Mouse (Mus musculus) kidney, postnatal 0 days (tissue): ENCODE measurements at regions not wholly inside any gene's neighbourhood (a gene's known extent, or its start where the extent isn't known, plus 50 kb on each side); places are given as distances from the start of the nearest gene placed in this dataset.

ENCODE experiments used
- ATAC-seq: fragments of 200-750 bp; cut with Nextera tagmentation; replicated peaks from 2 replicates; pipeline ENCODE4 v1.8.0; 2017; ENCODE audit warnings: low read depth, moderate number of reproducible peaks, moderate TSS enrichment, moderate library complexity; ENCODE audit not compliant: low FRiP score
- DNase-seq: peaks from one replicate; pipeline ENCODE4 v3.0.0-alpha.2; 2016; ENCODE audit warnings: low spot score
- H3K27ac ChIP-seq: fragments of 300-500 bp; sonication (generic); 2 replicates; pipeline ENCODE4 v1.5.1; 2014; ENCODE audit warnings: mild to moderate bottlenecking
- H3K27me3 ChIP-seq: fragments of 300-500 bp; sonication (generic); 2 replicates; pipeline ENCODE4 v1.6.1; 2014; ENCODE audit warnings: low read length, mixed read lengths; ENCODE audit not compliant: insufficient read depth
- H3K36me3 ChIP-seq: fragments of 300-500 bp; sonication (generic); 2 replicates; pipeline ENCODE4 v1.6.1; 2014; ENCODE audit warnings: low read length, mixed read lengths; ENCODE audit not compliant: insufficient read depth
- H3K4me1 ChIP-seq: fragments of 300-500 bp; sonication (generic); replicated peaks from 2 replicates; pipeline ENCODE4 v1.6.1; 2014; ENCODE audit warnings: antibody characterized with exemption, low read length, mixed read lengths; ENCODE audit not compliant: insufficient read depth
- H3K4me2 ChIP-seq: fragments of 300-500 bp; sonication (generic); 2 replicates; pipeline ENCODE4 v1.6.1; 2014; ENCODE audit warnings: mild to moderate bottlenecking, low read length, moderate library complexity, mixed read lengths
- H3K4me3 ChIP-seq: fragments of 300-500 bp; sonication (generic); replicated peaks from 2 replicates; pipeline ENCODE4 v1.5.1; 2014; ENCODE audit warnings: low read depth, low read length
- H3K9ac ChIP-seq: fragments of 300-500 bp; sonication (generic); 2 replicates; pipeline ENCODE4 v1.6.1; 2014; ENCODE audit warnings: low read depth, low read length
- H3K9me3 ChIP-seq: fragments of 300-500 bp; sonication (generic); replicated peaks from 2 replicates; pipeline ENCODE4 v1.6.1; 2016; ENCODE audit warnings: low read length, inconsistent platforms, mixed read lengths
- CTCF ChIP-seq: IDR thresholded peaks from 2 replicates; pipeline ENCODE4 v1.5.1; 2016; ENCODE audit warnings: antibody characterized with exemption, low read depth, mild to moderate bottlenecking, moderate library complexity
- WGBS: fragments of 180-500 bp; shearing (Covaris S2); extraction: QIAGEN DNeasy Blood & Tissue Kit; methylation state at CpG from one replicate; pipeline ENCODE4 v1.1.7; 2014; 5-methylcytosine and 5-hydroxymethylcytosine counted together

DNA sequence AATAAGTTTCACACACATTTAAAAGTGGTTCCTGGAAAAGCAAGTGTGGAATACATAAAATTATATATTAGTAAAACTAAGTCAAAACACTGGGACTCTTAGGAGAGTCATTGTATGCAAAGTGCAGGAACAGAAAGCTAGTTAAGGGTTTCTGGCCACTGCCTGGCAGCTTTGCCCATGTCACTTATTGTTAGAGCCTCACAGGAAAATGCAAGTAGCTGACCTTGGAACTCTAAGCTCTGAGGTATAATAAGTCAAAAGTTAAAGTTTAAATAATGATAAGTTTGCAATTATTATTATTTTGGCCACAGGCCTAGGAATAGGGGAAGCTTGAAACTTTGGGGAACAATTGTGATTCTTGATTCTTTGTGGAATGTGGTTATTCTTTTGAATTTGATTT is 3858.8 kb downstream of the 9330182O14Rik start:
- Histone ChIP-seq H3K4me2 (no peak overlapping the region), H3K9me3 (no peaks in the 10 kb centered on the region), H3K4me3 (no peak overlapping the region), H3K9ac (no peak overlapping the region), H3K27me3 (no peaks in the 10 kb centered on the region), H3K36me3 (no peaks in the 10 kb centered on the region), H3K4me1 (no peaks in the 10 kb centered on the region), H3K27ac (no peak overlapping the region)
- no peak for ATAC-seq
- no peak for DNase-seq
- TF ChIP-seq CTCF: no peak

DNA sequence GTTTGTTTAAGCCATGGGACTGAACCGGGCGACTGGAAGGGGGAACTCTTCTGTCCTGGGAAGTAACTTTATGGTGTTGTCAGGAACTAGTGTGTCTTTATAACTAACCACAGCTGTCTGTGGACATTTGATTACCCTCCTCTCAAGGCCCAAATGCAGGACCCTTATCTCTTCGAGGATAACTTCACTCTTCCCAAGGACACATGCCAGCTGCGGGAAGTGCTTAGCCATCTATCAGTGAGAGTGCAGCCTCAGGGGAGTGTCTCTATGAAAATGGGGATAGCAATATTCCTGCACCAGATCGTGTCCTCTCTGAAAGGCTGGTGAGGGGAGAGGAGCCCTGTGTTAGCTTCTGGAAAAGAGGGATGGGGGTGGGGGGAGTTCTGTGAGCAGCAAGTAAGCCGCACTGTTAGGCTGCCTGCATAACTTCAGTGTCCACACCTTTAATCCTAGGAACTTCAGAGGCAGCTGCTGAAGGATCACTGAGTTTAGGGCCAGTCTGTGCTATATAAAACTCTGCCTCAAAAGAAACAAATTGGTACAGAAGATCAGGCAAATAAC is 3892.4 kb downstream of the 9330182O14Rik start:
- no peak overlapping the region for H3K4me3 ChIP-seq
- no peaks in the 10 kb centered on the region for H3K36me3 ChIP-seq
- ATAC-seq: no peak
- WGBS: 28% methylated on average over 6 of the region's 6 CpGs
- H3K27me3 ChIP-seq: no peaks in the 10 kb centered on the region
- no peak for TF ChIP-seq CTCF
- H3K27ac ChIP-seq: no peak overlapping the region
- H3K4me1 ChIP-seq: no peaks in the 10 kb centered on the region
- H3K9me3 ChIP-seq: no peaks in the 10 kb centered on the region
- no peak overlapping the region for H3K9ac ChIP-seq
- DNase-seq: peak; percentile 11
- H3K4me2 ChIP-seq: no peak overlapping the region

DNA sequence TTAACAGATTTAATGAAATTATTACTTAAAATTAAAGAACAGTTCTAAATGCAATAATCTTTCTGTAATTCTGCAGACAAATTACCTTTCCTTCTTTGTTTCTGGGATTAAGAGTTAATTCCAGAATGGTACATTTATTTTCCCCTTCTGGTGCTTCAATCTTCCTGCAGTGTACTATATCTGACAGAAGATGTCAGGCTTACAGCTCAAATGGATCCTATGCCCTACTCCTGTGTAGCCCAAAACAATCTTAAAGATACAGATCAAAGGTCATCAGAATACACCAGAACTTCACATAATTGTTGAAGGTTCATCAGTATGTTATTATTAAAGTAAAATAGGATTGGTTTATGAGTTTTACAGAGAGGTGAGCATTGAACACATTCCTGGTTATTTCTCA is 3901.7 kb downstream of the 9330182O14Rik start:
- peak; percentile 66 for TF ChIP-seq CTCF
- no peak overlapping the region for H3K4me3 ChIP-seq

DNA sequence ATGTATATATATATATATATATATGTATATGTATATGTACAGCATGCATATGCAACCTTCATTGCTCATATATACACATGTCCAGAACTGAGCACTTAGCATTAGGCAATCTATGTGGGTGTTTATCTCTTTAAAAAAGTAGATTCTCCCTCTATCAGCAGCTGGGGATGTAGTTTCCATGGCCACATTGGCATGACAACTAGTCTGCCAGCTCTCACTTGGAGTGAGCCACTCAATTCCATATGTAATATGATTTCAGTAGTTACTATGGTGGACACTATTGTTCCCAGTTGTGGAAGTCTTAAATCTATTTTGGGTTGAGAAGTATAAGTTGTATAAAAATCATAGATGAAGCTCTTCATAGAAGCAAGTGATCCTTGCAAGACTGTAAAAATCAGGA is 3903.7 kb downstream of the 9330182O14Rik start:
- H3K27me3 ChIP-seq: no peaks in the 10 kb centered on the region
- no peak overlapping the region for H3K27ac ChIP-seq
- no peak overlapping the region for H3K4me2 ChIP-seq
- DNase-seq (no peak), ATAC-seq (no peak)
- no peak for TF ChIP-seq CTCF
- no peaks in the 10 kb centered on the region for H3K4me1 ChIP-seq
- H3K9me3 ChIP-seq: no peaks in the 10 kb centered on the region
- H3K9ac ChIP-seq: no peak overlapping the region
- no peaks in the 10 kb centered on the region for H3K36me3 ChIP-seq
- no peak overlapping the region for H3K4me3 ChIP-seq

More for the DNA sequence above, 3901.7 kb downstream of the 9330182O14Rik start:
- Histone ChIP-seq H3K4me2 (no peak overlapping the region), H3K36me3 (no peaks in the 10 kb centered on the region), H3K9ac (no peak overlapping the region), H3K4me1 (no peaks in the 10 kb centered on the region), H3K27me3 (no peaks in the 10 kb centered on the region), H3K9me3 (no peaks in the 10 kb centered on the region), H3K27ac (no peak overlapping the region)
- ATAC-seq (no peak), DNase-seq (peak; percentile 53)

DNA sequence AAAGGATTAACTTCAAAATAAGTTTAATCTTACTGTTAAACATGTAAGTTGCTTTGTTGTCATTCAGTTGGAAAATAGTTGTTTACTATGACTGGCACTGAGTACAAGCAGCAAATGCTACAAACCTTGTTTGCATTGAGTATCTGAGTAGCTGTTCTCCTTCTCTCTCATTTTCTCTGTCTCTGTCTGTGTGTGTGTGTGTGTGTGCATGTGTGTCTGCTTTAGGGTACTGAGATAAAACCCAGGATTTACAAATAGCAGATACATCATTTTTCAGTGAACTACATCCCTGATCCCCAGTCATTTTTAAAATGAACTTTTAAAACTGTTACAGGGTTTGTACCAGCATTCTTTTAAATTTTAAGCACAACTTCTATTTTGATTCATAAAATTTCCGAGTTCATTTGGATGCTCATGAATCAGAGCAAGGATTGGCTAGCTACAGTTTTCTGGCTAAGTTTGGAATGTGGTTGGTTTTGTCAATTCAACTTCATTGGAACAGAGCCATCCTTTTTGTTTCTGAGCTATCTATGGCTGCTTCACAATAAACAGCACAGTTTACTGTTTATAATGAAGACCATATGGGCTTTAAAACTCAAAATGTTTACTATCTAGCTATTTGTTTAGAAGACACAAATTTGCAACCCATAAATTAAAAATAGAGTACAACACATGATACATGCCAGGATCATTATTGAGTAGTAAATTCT is 3916.6 kb downstream of the 9330182O14Rik start:
- Histone ChIP-seq H3K36me3 (no peaks in the 10 kb centered on the region), H3K9me3 (no peaks in the 10 kb centered on the region), H3K27ac (no peak overlapping the region), H3K9ac (no peak overlapping the region), H3K4me1 (no peaks in the 10 kb centered on the region), H3K4me3 (no peak overlapping the region), H3K27me3 (no peaks in the 10 kb centered on the region), H3K4me2 (no peak overlapping the region)
- ATAC-seq: no peak
- peak; percentile 40 for DNase-seq
- 58% methylated on average over 1 of the region's 1 CpGs for WGBS
- TF ChIP-seq CTCF: no peak

DNA sequence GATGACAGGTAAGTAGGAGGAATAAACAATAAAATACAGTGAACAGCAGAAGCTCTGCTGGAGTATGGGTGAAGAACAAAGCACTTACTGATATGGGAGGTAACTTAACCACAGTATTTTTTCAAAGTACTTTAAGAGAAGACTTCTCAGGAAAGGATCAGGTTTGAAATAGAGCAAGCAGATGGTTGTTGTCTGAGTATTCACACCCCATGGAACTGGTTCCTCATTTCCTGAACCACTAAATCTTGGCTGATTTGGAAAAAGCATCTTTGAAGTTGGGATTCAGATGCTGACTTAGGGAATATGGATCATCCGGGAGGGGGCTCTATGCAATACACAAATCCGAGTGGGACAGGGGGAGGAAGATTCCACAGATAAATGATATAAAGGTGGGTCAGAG is 3930.7 kb downstream of the 9330182O14Rik start:
- H3K9ac ChIP-seq: no peak overlapping the region
- H3K4me2 ChIP-seq: no peak overlapping the region
- H3K27me3 ChIP-seq: no peaks in the 10 kb centered on the region
- no peak for TF ChIP-seq CTCF
- WGBS: 37% methylated on average over 2 of the region's 2 CpGs
- no peaks in the 10 kb centered on the region for H3K4me1 ChIP-seq
- no peaks in the 10 kb centered on the region for H3K9me3 ChIP-seq
- DNase-seq: peak; percentile 29
- no peak for ATAC-seq
- no peak overlapping the region for H3K4me3 ChIP-seq
- no peaks in the 10 kb centered on the region for H3K36me3 ChIP-seq
- no peak overlapping the region for H3K27ac ChIP-seq

DNA sequence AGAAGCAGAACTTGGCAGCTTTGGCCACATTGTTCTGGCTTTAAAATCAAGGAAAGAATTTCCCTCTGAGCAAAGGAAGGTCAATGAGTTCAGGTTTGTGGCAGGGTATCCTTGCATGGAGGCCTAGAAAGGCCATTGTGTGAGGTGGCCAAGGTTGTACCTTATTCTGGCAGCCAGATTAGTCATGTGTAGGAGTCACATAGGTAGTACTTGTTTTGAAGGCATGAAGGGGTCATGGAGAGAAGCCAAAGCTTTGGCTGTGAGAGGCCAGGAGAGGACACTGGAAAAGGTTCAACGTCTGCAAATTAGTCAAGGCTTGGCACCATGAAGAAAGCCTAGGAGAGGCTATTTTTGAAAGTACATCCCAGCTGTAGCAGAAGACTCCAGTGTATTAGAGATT is 3949.5 kb downstream of the 9330182O14Rik start:
- ATAC-seq (no peak), DNase-seq (no peak)
- no peaks in the 10 kb centered on the region for H3K4me1 ChIP-seq
- H3K27me3 ChIP-seq: no peaks in the 10 kb centered on the region
- H3K4me3 ChIP-seq: no peak overlapping the region
- no peak for TF ChIP-seq CTCF
- H3K9ac ChIP-seq: no peak overlapping the region
- H3K4me2 ChIP-seq: no peak overlapping the region
- no peak overlapping the region for H3K27ac ChIP-seq
- H3K36me3 ChIP-seq: no peaks in the 10 kb centered on the region
- no peaks in the 10 kb centered on the region for H3K9me3 ChIP-seq
- 65% methylated on average over 1 of the region's 1 CpGs for WGBS
